Mouse (Mus musculus) limb, embryonic 10.5 days (tissue): Measurements from ENCODE around the gene Fanca. TPM values are rescaled to one million over a fixed set of nuclear protein-coding genes. Genes with fewer than 3 reads are reported as not detected.

ENCODE experiments used
- DNase-seq: peaks from one replicate; pipeline ENCODE4 v3.0.0-alpha.2; 2017; ENCODE audit warnings: low spot score
- H3K27ac ChIP-seq: fragments of 300-500 bp; sonication (generic); 2 replicates; pipeline ENCODE4 v1.5.1; 2016; ENCODE audit warnings: mild to moderate bottlenecking
- H3K27me3 ChIP-seq: fragments of 300-500 bp; sonication (generic); 2 replicates; pipeline ENCODE4 v1.6.1; 2016; ENCODE audit warnings: low read depth, mild to moderate bottlenecking; ENCODE audit not compliant: poor library complexity, severe bottlenecking
- H3K36me3 ChIP-seq: fragments of 300-500 bp; sonication (generic); 2 replicates; pipeline ENCODE4 v1.6.1; 2016; ENCODE audit warnings: mild to moderate bottlenecking, moderate library complexity
- H3K4me1 ChIP-seq: fragments of 300-500 bp; sonication (generic); 2 replicates; pipeline ENCODE4 v1.6.1; 2016
- H3K4me3 ChIP-seq: fragments of 300-500 bp; sonication (generic); 2 replicates; pipeline ENCODE4 v1.5.1; 2016; ENCODE audit warnings: mild to moderate bottlenecking, moderate library complexity
- H3K9me3 ChIP-seq: fragments of 300-500 bp; sonication (generic); replicated peaks from 2 replicates; pipeline ENCODE4 v1.6.1; 2016; ENCODE audit warnings: mild to moderate bottlenecking
- WGBS: fragments of 180-500 bp; shearing (Covaris S2); methylation state at CpG from one replicate; pipeline ENCODE4 v1.1.7; 2016; 5-methylcytosine and 5-hydroxymethylcytosine counted together
- polyA plus RNA-seq: library from polyadenylated mRNA; unstranded; fragments of >200 nt; fragmentation: Nextera tagmentation; extraction: Ambion mirVana; gene quantifications from 2 replicates; pipeline ENCODE4 v1.2.1, GENCODE M21; 2016

The Fanca gene
- 42.7 and 46.3 TPM in 2 replicates for polyA plus RNA-seq

- WGBS, result under 1% methylated on average over 24 of the region's 24 CpGs
- peak; percentile 96 for DNase-seq
- Histone ChIP-seq H3K4me3 (peak within 1 kb of the TSS; percentile 65), H3K36me3 (peaks cover 10% of the 10 kb centered on the region; the same call in 1 of the 2 replicates), H3K27me3 (no peaks in the 10 kb centered on the region), H3K27ac (peak within 1 kb of the TSS; percentile 83), H3K9me3 (no peaks in the 10 kb centered on the region), H3K4me1 (peaks cover 17% of the 10 kb centered on the region)
These were observed at the start of gene Fanca for GRCm38 (mm10) chr8:123318467-123318911. Gene Fanca (minus strand): TSS chr8:123318576.

DNA sequence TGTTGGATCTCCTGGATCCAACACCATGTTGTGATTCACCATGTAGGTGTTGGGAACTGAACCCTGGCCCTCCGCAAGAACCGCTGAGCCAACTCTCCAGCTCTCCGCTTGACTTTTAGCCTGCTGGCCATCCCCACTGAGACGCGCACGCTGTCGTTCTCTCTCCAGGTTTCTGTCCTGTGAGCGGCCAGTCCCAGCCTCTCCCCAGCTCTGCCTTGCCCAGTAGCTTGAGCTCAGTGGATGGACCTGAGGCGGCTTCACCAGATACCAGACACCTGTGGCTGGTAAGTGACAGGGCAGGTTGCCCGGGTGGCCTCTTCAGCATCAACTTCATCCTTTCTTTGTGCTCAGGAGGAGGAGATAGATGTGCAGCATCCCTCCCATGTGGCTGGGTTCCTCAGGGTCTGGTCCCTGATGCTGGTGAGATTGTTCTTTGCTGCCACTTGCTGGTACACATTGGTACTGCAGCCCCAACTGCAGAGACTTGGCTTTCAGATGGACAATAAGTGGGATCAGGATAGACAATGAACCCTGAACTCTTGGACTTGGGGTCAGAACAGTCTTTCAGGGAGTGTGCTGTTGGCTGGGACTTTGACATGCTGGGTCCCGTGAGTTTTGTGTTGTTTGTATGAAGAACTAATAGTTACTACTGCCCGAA, 42.8 kb upstream of the Fanca start:
- H3K27ac ChIP-seq, result no peak overlapping the region
- no peak overlapping the region for H3K4me3 ChIP-seq
- WGBS, result 40% methylated on average over 12 of the region's 12 CpGs
- H3K4me1 ChIP-seq, result no peaks in the 10 kb centered on the region
- peak; percentile 87 for DNase-seq
- H3K36me3 ChIP-seq, result no peaks in the 10 kb centered on the region
- H3K9me3 ChIP-seq, result no peaks in the 10 kb centered on the region
- no peaks in the 10 kb centered on the region for H3K27me3 ChIP-seq

GRCm38 (mm10) chr8:123353216-123353615, 34.8 kb upstream of the Fanca start:
- no peak for DNase-seq
- H3K4me3 ChIP-seq, result no peak overlapping the region
- no peaks in the 10 kb centered on the region for H3K9me3 ChIP-seq
- no peak overlapping the region for H3K27ac ChIP-seq
- peaks cover 15% of the 10 kb centered on the region; the same call in 1 of the 2 replicates for H3K27me3 ChIP-seq
- peaks cover 17% of the 10 kb centered on the region for H3K4me1 ChIP-seq
- WGBS, result 49% methylated on average over 11 of the region's 11 CpGs
- no peaks in the 10 kb centered on the region for H3K36me3 ChIP-seq

- H3K27ac ChIP-seq, result no peak overlapping the region
- no peaks in the 10 kb centered on the region for H3K9me3 ChIP-seq
- DNase-seq, result peak; percentile 42
- peaks cover 21% of the 10 kb centered on the region for H3K4me1 ChIP-seq
- H3K27me3 ChIP-seq, result peaks cover 15% of the 10 kb centered on the region; the same call in 1 of the 2 replicates
- no peak overlapping the region for H3K4me3 ChIP-seq
- H3K36me3 ChIP-seq, result no peaks in the 10 kb centered on the region
- 69% methylated on average over 13 of the region's 13 CpGs for WGBS
These were observed 34.4 kb upstream of the Fanca start for GRCm38 (mm10) chr8:123352786-123353185.

GRCm38 (mm10) chr8:123352118-123352517, 33.7 kb upstream of the Fanca start:
- H3K27ac ChIP-seq, result no peak overlapping the region
- H3K4me3 ChIP-seq, result no peak overlapping the region
- H3K4me1 ChIP-seq, result peaks cover 24% of the 10 kb centered on the region
- no peaks in the 10 kb centered on the region for H3K36me3 ChIP-seq
- peaks cover 15% of the 10 kb centered on the region; the same call in 1 of the 2 replicates for H3K27me3 ChIP-seq
- no peak for DNase-seq
- H3K9me3 ChIP-seq, result no peaks in the 10 kb centered on the region
- WGBS, result 88% methylated on average over 12 of the region's 12 CpGs

DNA sequence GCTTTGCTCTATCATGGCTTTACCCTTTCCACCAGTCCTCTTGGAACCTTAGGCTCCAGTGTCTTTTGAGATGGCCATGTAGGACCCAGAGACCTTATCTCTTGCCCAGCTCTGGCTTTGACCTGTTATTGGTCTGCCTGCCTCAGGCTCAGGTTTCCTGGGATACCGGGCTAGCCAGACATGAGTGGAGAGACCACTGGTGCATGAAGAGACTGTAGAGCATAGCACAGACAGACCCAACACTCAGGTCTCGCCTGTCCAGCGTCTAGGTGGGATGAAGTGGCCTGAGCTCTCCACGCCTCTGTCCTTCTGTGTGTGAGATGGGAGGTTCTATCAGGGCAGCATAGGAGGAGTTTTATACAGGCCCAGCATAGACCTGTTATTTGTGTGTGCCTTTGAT, 30.7 kb upstream of the Fanca start:
- no peak for DNase-seq
- no peaks in the 10 kb centered on the region for H3K9me3 ChIP-seq
- 86% methylated on average over 4 of the region's 4 CpGs for WGBS

GRCm38 (mm10) chr8:123348237-123348843, 30.0 kb upstream of the Fanca start:
- Histone ChIP-seq H3K27ac (no peak overlapping the region), H3K27me3 (peaks cover 5% of the 10 kb centered on the region; the same call in 1 of the 2 replicates), H3K4me3 (no peak overlapping the region), H3K4me1 (peaks cover 26% of the 10 kb centered on the region), H3K36me3 (no peaks in the 10 kb centered on the region), H3K9me3 (no peaks in the 10 kb centered on the region)
- 49% methylated on average over 9 of the region's 9 CpGs for WGBS
- DNase-seq, result peak; percentile 41

More for the DNA sequence above, 30.7 kb upstream of the Fanca start:
- H3K4me3 ChIP-seq, result no peak overlapping the region
- H3K36me3 ChIP-seq, result no peaks in the 10 kb centered on the region
- peaks cover 24% of the 10 kb centered on the region for H3K4me1 ChIP-seq
- peaks cover 12% of the 10 kb centered on the region; the same call in 1 of the 2 replicates for H3K27me3 ChIP-seq
- no peak overlapping the region for H3K27ac ChIP-seq

GRCm38 (mm10) chr8:123347293-123347692, 28.9 kb upstream of the Fanca start:
- Histone ChIP-seq H3K27ac (no peak overlapping the region), H3K4me3 (no peak overlapping the region), H3K4me1 (peaks cover 22% of the 10 kb centered on the region), H3K9me3 (no peaks in the 10 kb centered on the region), H3K27me3 (no peaks in the 10 kb centered on the region), H3K36me3 (no peaks in the 10 kb centered on the region)
- WGBS, result 79% methylated on average over 2 of the region's 2 CpGs
- no peak for DNase-seq

- DNase-seq, result no peak
- Histone ChIP-seq H3K4me1 (peaks cover 22% of the 10 kb centered on the region), H3K27ac (no peak overlapping the region), H3K4me3 (no peak overlapping the region), H3K36me3 (no peaks in the 10 kb centered on the region), H3K27me3 (no peaks in the 10 kb centered on the region), H3K9me3 (no peaks in the 10 kb centered on the region)
- WGBS, result 86% methylated on average over 6 of the region's 6 CpGs
These were observed 27.5 kb upstream of the Fanca start for GRCm38 (mm10) chr8:123345856-123346255.

DNA sequence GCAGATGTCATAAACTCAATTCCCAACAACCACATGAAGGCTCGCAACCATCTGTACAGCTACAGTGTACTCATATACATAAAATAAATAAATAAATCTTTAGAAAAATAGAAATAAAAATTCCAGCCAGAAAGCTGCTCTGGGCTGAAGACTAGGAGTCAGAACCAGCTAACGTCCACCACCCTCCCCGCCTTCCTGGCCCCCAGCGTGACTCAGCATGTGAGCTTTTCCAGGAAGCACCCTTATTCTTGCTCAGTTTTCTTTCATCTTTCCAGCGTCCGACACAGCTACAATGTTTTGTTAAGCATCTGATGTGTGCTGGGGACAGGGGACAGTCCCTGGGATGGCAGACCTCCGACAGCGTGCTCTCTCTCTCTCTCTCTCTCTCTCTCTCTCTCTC, 26.8 kb upstream of the Fanca start:
- 90% methylated on average over 8 of the region's 8 CpGs for WGBS
- no peaks in the 10 kb centered on the region for H3K36me3 ChIP-seq
- no peak for DNase-seq
- no peak overlapping the region for H3K4me3 ChIP-seq
- H3K27ac ChIP-seq, result no peak overlapping the region
- H3K27me3 ChIP-seq, result no peaks in the 10 kb centered on the region
- H3K9me3 ChIP-seq, result no peaks in the 10 kb centered on the region
- peaks cover 22% of the 10 kb centered on the region for H3K4me1 ChIP-seq

DNA sequence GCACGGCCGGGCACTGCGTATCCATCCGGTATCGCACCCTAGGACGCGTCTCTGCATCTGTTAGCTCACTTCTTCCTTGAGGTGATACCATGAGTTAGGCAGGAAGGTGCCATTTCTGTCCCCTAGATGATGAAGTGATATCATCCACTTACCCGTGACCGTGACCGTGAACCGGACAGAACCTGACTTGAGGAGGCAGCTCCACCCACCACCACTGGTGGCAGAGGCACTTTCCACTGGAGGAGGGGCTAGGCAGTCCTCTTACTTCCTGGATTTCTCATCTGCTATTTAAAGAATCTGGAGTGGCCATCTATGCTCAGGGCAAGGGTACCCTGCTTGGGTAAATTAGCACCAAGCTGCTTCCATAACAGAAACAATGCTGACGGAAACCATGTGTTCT, 25.0 kb upstream of the Fanca start:
- whole genome bisulfite sequencing, result 90% methylated on average over 12 of the region's 12 CpGs
- Histone ChIP-seq H3K27ac (no peak overlapping the region), H3K36me3 (no peaks in the 10 kb centered on the region), H3K4me1 (peaks cover 14% of the 10 kb centered on the region), H3K27me3 (no peaks in the 10 kb centered on the region), H3K9me3 (no peaks in the 10 kb centered on the region), H3K4me3 (no peak overlapping the region)
- DNase-seq, result no peak

DNA sequence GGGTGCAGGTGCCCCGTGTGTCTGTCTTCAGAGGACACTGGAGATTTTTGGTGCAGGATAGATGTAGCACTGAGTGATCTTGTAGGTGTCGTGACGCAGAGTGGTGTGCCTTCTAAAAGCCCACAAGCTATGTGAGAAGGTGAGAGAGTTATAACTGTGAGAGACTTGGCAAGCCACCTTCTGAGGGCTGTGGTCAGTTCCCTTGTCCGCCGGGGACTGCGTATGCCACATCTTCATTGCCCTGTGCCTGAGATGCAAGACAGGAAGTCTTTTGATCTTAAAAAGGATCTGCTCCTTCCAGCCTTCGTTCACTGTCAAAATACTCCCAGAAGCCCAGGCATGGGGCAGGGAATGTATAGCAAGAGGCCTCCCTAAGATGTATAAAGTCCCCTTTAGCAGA, 24.5 kb upstream of the Fanca start:
- no peaks in the 10 kb centered on the region for H3K27me3 ChIP-seq
- no peak overlapping the region for H3K27ac ChIP-seq
- no peak overlapping the region for H3K4me3 ChIP-seq
- no peaks in the 10 kb centered on the region for H3K36me3 ChIP-seq
- DNase-seq, result no peak
- H3K9me3 ChIP-seq, result no peaks in the 10 kb centered on the region
- WGBS, result 80% methylated on average over 7 of the region's 7 CpGs
- H3K4me1 ChIP-seq, result peaks cover 9% of the 10 kb centered on the region

DNA sequence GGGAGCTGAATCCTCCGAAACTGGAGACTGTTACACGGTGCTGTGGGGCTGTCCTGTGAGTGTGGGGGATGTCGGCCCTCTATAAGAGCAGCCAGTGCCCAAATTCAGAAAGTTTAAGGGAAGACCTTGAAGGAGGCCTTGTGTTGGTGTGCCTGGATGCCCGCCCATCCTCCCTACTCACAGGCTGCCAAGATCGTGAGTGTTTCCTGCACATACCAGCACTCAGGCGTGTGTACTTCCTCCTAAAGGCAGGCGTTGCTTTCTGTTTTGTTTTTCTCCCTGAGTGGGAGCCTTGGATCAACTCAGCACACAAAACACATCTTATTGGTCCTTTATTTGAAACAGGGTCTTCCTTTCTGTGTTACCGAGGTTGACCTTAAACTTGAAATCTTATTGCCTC, 23.9 kb upstream of the Fanca start:
- Histone ChIP-seq H3K36me3 (no peaks in the 10 kb centered on the region), H3K4me3 (no peak overlapping the region), H3K27me3 (no peaks in the 10 kb centered on the region), H3K27ac (no peak overlapping the region), H3K9me3 (no peaks in the 10 kb centered on the region), H3K4me1 (0 out of 2 replicates have a peak, but pooled peaks cover 5% of the 10 kb centered on the region)
- no peak for DNase-seq
- 85% methylated on average over 8 of the region's 8 CpGs for WGBS
